ENCODE assay signal across 9 mouse cellular contexts in genomic region chr19:16063533-16063915, GRCm38 (mm10).
DNase-seq lines count a peak whose midpoint lies in the region; ATAC-seq lines count a peak whose summit lies in the region.
"Had no signal": no experiment of that assay in that cellular context is flagged by ENCODE, and none has a peak within 500 bp of the region (broad histone marks: within the 10 kb centered on the region; RNA-seq: fewer than 3 reads in every experiment).

No protein-coding gene starts in this region.

- no peaks in the 10 kb centered on the region for H3K27me3 ChIP-seq in kidney, embryonic 14.5 days (ENCODE audit: control insufficient read depth, insufficient read depth, low read length)
- H3K27me3 ChIP-seq in heart, embryonic 11.5 days (ENCODE audit: control insufficient read depth, insufficient read depth, low read length), result no peaks in the 10 kb centered on the region
- no peaks in the 10 kb centered on the region; the same call in 1 of the 2 replicates for H3K27me3 ChIP-seq in intestine, embryonic 14.5 days (replicated peaks; ENCODE audit: control insufficient read depth, insufficient read depth, low read length)
- no peaks in the 10 kb centered on the region for H3K27me3 ChIP-seq in midbrain, embryonic 15.5 days (replicated peaks)

- H3K4me3 ChIP-seq in kidney, embryonic 14.5 days (ENCODE audit: low read length), result no peak overlapping the region
- H3K4me3 ChIP-seq in heart, embryonic 11.5 days (ENCODE audit: low read depth, low read length), result peak overlapping the region; percentile 21
- no peak overlapping the region for H3K4me3 ChIP-seq in intestine, embryonic 14.5 days (ENCODE audit: low read depth, low read length)
- no peak overlapping the region for H3K4me3 ChIP-seq in midbrain, embryonic 15.5 days

- H3K9me3 ChIP-seq in kidney, embryonic 14.5 days (ENCODE audit: control insufficient read depth, low read length), result no peaks in the 10 kb centered on the region
- H3K9me3 ChIP-seq in heart, embryonic 11.5 days (replicated peaks; ENCODE audit: control insufficient read depth, low read length), result no peaks in the 10 kb centered on the region
- no peaks in the 10 kb centered on the region for H3K9me3 ChIP-seq in intestine, embryonic 14.5 days (ENCODE audit: control insufficient read depth, low read length)
- no peaks in the 10 kb centered on the region for H3K9me3 ChIP-seq in midbrain, embryonic 15.5 days
- H3K9me3 ChIP-seq: limb, embryonic 13.5 days had no signal

- H3K9ac ChIP-seq in kidney, embryonic 14.5 days (ENCODE audit: low read depth, low read length), result no peak overlapping the region
- H3K9ac ChIP-seq in heart, embryonic 11.5 days (ENCODE audit: low read depth, low read length), result 0 out of 2 replicates have a peak overlapping the region, but pooled peaks have one; percentile 34
- H3K9ac ChIP-seq in intestine, embryonic 14.5 days (ENCODE audit: low read length), result no peak overlapping the region
- no peak overlapping the region for H3K9ac ChIP-seq in midbrain, embryonic 15.5 days

- WGBS in kidney, embryonic 14.5 days, result 54% methylated on average over 8 of the region's 8 CpGs
- 25% methylated on average over 8 of the region's 8 CpGs for WGBS in heart, embryonic 11.5 days (ENCODE audit: insufficient replicate concordance)
- WGBS in intestine, embryonic 14.5 days, result 45% methylated on average over 8 of the region's 8 CpGs
- 46% methylated on average over 8 of the region's 8 CpGs for WGBS in midbrain, embryonic 15.5 days

- peak; percentile 25; the same call in 1 of the 2 replicates for ATAC-seq in kidney, embryonic 14.5 days (ENCODE audit: low FRiP score, low TSS enrichment)
- ATAC-seq in heart, embryonic 11.5 days (replicated peaks; ENCODE audit: insufficient number of reproducible peaks, low FRiP score, low TSS enrichment), result no peak
- peak; percentile 8; the same call in 1 of the 2 replicates for ATAC-seq in intestine, embryonic 14.5 days (replicated peaks; ENCODE audit: low FRiP score, low TSS enrichment, low read depth)
- ATAC-seq in midbrain, embryonic 15.5 days (replicated peaks), result peak; percentile 40; the same call in 1 of the 2 replicates

- H3K27ac ChIP-seq in kidney, embryonic 14.5 days (ENCODE audit: low read depth, low read length), result no peak overlapping the region
- H3K27ac ChIP-seq in heart, embryonic 11.5 days (ENCODE audit: low read depth, low read length), result no peak overlapping the region
- no peak overlapping the region for H3K27ac ChIP-seq in intestine, embryonic 14.5 days (ENCODE audit: low read depth)
- H3K27ac ChIP-seq in midbrain, embryonic 15.5 days, result no peak overlapping the region
- H3K27ac ChIP-seq: limb, embryonic 13.5 days had no signal

- 0 out of 2 replicates have a peak overlapping the region, but pooled peaks have one; percentile 42 for H3K4me2 ChIP-seq in kidney, embryonic 14.5 days (replicated peaks; ENCODE audit: low read depth, low read length)
- peak overlapping the region; percentile 71 for H3K4me2 ChIP-seq in heart, embryonic 11.5 days
- H3K4me2 ChIP-seq in intestine, embryonic 14.5 days (ENCODE audit: low read length), result peak overlapping the region; percentile 50; the same call in 1 of the 2 replicates
- no peak overlapping the region for H3K4me2 ChIP-seq in midbrain, embryonic 15.5 days

- DNase-seq in kidney, postnatal 36 days, result no peak
- DNase-seq in intestine, embryonic 14.5 days (ENCODE audit: low spot score), result no peak
- DNase-seq in spleen, postnatal 4 days (ENCODE audit: low spot score in 2 of 2), result no peak
- DNase-seq in layer of hippocampus, adult 9-10 months (ENCODE audit: low spot score), result no peak
- DNase-seq in retina, embryonic 14.5 days (ENCODE audit: low spot score), result no peak

- peaks cover 5% of the 10 kb centered on the region; the same call in 1 of the 2 replicates for H3K4me1 ChIP-seq in kidney, embryonic 14.5 days (ENCODE audit: control insufficient read depth, insufficient read depth, low read length)
- peaks cover 5% of the 10 kb centered on the region; the same call in 1 of the 2 replicates for H3K4me1 ChIP-seq in heart, embryonic 11.5 days (ENCODE audit: control insufficient read depth, insufficient read depth, low read length)
- H3K4me1 ChIP-seq in intestine, embryonic 14.5 days (replicated peaks; ENCODE audit: control insufficient read depth, insufficient read depth, low read length), result no peaks in the 10 kb centered on the region; the same call in 1 of the 2 replicates
- 0 out of 2 replicates have a peak, but pooled peaks cover 4% of the 10 kb centered on the region for H3K4me1 ChIP-seq in midbrain, embryonic 15.5 days

- H3K36me3 ChIP-seq in kidney, embryonic 14.5 days (ENCODE audit: control insufficient read depth, insufficient read depth, low read length), result no peaks in the 10 kb centered on the region
- no peaks in the 10 kb centered on the region for H3K36me3 ChIP-seq in heart, embryonic 11.5 days (ENCODE audit: control insufficient read depth, insufficient read depth, low read length)
- no peaks in the 10 kb centered on the region for H3K36me3 ChIP-seq in intestine, embryonic 14.5 days (ENCODE audit: control insufficient read depth, insufficient read depth, low read length)
- H3K36me3 ChIP-seq in midbrain, embryonic 15.5 days (replicated peaks), result no peaks in the 10 kb centered on the region
- H3K36me3 ChIP-seq: limb, embryonic 13.5 days had no signal
